Mouse (Mus musculus) hindbrain, embryonic 12.5 days (tissue): ENCODE measurements around the gene Gm17267. TPM values are rescaled to one million over a fixed set of nuclear protein-coding genes. Genes with fewer than 3 reads are reported as not detected.
"Not testable (repeated sequence)": the region's sequence is repeated elsewhere in the genome, so short reads cannot be mapped to it uniquely, and the experiment has no call there.

Experiments used
- ATAC-seq: fragments of 200-750 bp; cut with Nextera tagmentation; 2 replicates; pipeline ENCODE4 v1.8.0; 2017; ENCODE audit warnings: moderate TSS enrichment; ENCODE audit not compliant: low FRiP score
- H3K27ac ChIP-seq: fragments of 300-500 bp; sonication (generic); 2 replicates; pipeline ENCODE4 v1.5.1; 2016; ENCODE audit warnings: mild to moderate bottlenecking
- H3K27me3 ChIP-seq: fragments of 300-500 bp; sonication (generic); 2 replicates; pipeline ENCODE4 v1.6.1; 2016; ENCODE audit warnings: mild to moderate bottlenecking
- H3K36me3 ChIP-seq: fragments of 300-500 bp; sonication (generic); 2 replicates; pipeline ENCODE4 v1.6.1; 2016; ENCODE audit warnings: mild to moderate bottlenecking
- H3K4me1 ChIP-seq: fragments of 300-500 bp; sonication (generic); 2 replicates; pipeline ENCODE4 v1.6.1; 2016
- H3K4me2 ChIP-seq: fragments of 300-500 bp; sonication (generic); replicated peaks from 2 replicates; pipeline ENCODE4 v1.6.1; 2016; ENCODE audit warnings: mild to moderate bottlenecking
- H3K4me3 ChIP-seq: fragments of 300-500 bp; sonication (generic); 2 replicates; pipeline ENCODE4 v1.5.1; 2016; ENCODE audit warnings: mild to moderate bottlenecking
- H3K9ac ChIP-seq: fragments of 300-500 bp; sonication (generic); 2 replicates; pipeline ENCODE4 v1.6.1; 2016; ENCODE audit warnings: mild to moderate bottlenecking, moderate library complexity
- H3K9me3 ChIP-seq: fragments of 300-500 bp; sonication (generic); replicated peaks from 2 replicates; pipeline ENCODE4 v1.6.1; 2016; ENCODE audit warnings: mild to moderate bottlenecking
- WGBS: fragments of 180-500 bp; shearing (Covaris S2); methylation state at CpG from one replicate; pipeline ENCODE4 v1.1.7; 2016; 5-methylcytosine and 5-hydroxymethylcytosine counted together
- polyA plus RNA-seq: library from polyadenylated mRNA; unstranded; fragments of >200 nt; fragmentation: Nextera tagmentation; extraction: Ambion mirVana; gene quantifications from 2 replicates; pipeline ENCODE4 v1.2.1, GENCODE M21; 2016

Gene Gm17267
- polyA plus RNA-seq: not detected in 2 replicates

- not testable (repeated sequence) for H3K4me2 ChIP-seq, H3K36me3 ChIP-seq, H3K4me3 ChIP-seq, H3K27ac ChIP-seq, H3K4me1 ChIP-seq, H3K9me3 ChIP-seq, ATAC-seq, H3K9ac ChIP-seq, H3K27me3 ChIP-seq
- WGBS: no CpG with 5 or more reads among the region's 4 CpGs
Measured at GRCm38 (mm10) chrX:126017257-126017656, at the start of gene Gm17267. TSS of gene Gm17267 (plus strand) at chrX:126017557.
